Mouse (Mus musculus) liver, adult 2 months (tissue): ENCODE measurements at regions not wholly inside any gene's neighbourhood (a gene's known extent, or its start where the extent isn't known, plus 50 kb on each side); places are given as distances from the start of the nearest gene placed in this dataset.

Source experiments
- DNase-seq: peaks from one replicate; pipeline ENCODE4 v3.0.0-alpha.2; 2011; ENCODE audit warnings: low read depth, low spot score; ENCODE audit errors: extremely low read depth
- H3K27ac ChIP-seq: fragments of 200-500 bp; replicated peaks from 2 replicates; pipeline ENCODE4 v1.5.1; 2012; ENCODE audit warnings: low read depth, mild to moderate bottlenecking, control low read depth, inconsistent platforms, low read length; ENCODE audit not compliant: insufficient read depth
- H3K27me3 ChIP-seq: fragments of 200-500 bp; 2 replicates; pipeline ENCODE4 v1.6.1; 2012; ENCODE audit warnings: mild to moderate bottlenecking, moderate library complexity, low read length, inconsistent platforms; ENCODE audit not compliant: control insufficient read depth, insufficient read depth
- H3K36me3 ChIP-seq: fragments of 200-500 bp; 2 replicates; pipeline ENCODE4 v1.6.1; 2012; ENCODE audit warnings: low read length, inconsistent platforms; ENCODE audit not compliant: control insufficient read depth, insufficient read depth
- H3K4me1 ChIP-seq: fragments of 200-500 bp; 2 replicates; pipeline ENCODE4 v1.6.1; 2011; ENCODE audit warnings: low read length; ENCODE audit not compliant: control insufficient read depth, insufficient read depth
- H3K4me3 ChIP-seq: fragments of 200-500 bp; 2 replicates; pipeline ENCODE4 v1.5.1; 2011; ENCODE audit warnings: low read depth, mild to moderate bottlenecking, control low read depth, low read length, moderate library complexity; ENCODE audit not compliant: insufficient read depth
- H3K79me2 ChIP-seq: fragments of 200-500 bp; 2 replicates; pipeline ENCODE4 v1.6.1; 2012; ENCODE audit warnings: inconsistent platforms, mild to moderate bottlenecking, low read length, moderate library complexity; ENCODE audit not compliant: control insufficient read depth, insufficient read depth
- H3K9ac ChIP-seq: fragments of 200-500 bp; 2 replicates; pipeline ENCODE4 v1.6.1; 2012; ENCODE audit warnings: low read depth, mild to moderate bottlenecking, control low read depth, inconsistent platforms, low read length
- CTCF ChIP-seq: fragments of 200-500 bp; IDR thresholded peaks from 2 replicates; pipeline ENCODE4 v1.5.1; 2011; ENCODE audit warnings: low read depth, low read length, control low read depth
- POLR2A ChIP-seq: fragments of 200-500 bp; IDR thresholded peaks from 2 replicates; pipeline ENCODE4 v1.6.1; 2011; ENCODE audit warnings: low read length, control low read depth; ENCODE audit not compliant: insufficient read depth; ENCODE audit errors: extremely low read depth
- WGBS: fragments of 180-500 bp; shearing (Covaris S2); methylation state at CpG from one replicate; pipeline ENCODE4 v1.1.7; 2018; 5-methylcytosine and 5-hydroxymethylcytosine counted together

- TF ChIP-seq CTCF (no peak), POLR2A (no peak)
- 74% methylated on average over 5 of the region's 5 CpGs for WGBS
These were observed 153.7 kb downstream of the Olfm4 start for GRCm38 (mm10) chr14:80137541-80137940.

GRCm38 (mm10) chr14:80138991-80139791 lies 155.3 kb downstream of the Olfm4 start:
- Histone ChIP-seq H3K27me3 (no peaks in the 10 kb centered on the region), H3K27ac (no peak overlapping the region), H3K36me3 (no peaks in the 10 kb centered on the region), H3K4me1 (no peaks in the 10 kb centered on the region), H3K4me3 (no peak overlapping the region), H3K79me2 (no peaks in the 10 kb centered on the region), H3K9ac (no peak overlapping the region)
- TF ChIP-seq CTCF: no peak
- no peak for TF ChIP-seq POLR2A
- no peak for DNase-seq
- 50% methylated on average over 6 of the region's 6 CpGs for WGBS

More at GRCm38 (mm10) chr14:80137541-80137940, 153.7 kb downstream of the Olfm4 start:
- no peak for DNase-seq
- H3K27me3 ChIP-seq: no peaks in the 10 kb centered on the region
- H3K27ac ChIP-seq: no peak overlapping the region
- no peaks in the 10 kb centered on the region for H3K79me2 ChIP-seq
- H3K4me1 ChIP-seq: no peaks in the 10 kb centered on the region
- H3K9ac ChIP-seq: no peak overlapping the region
- no peak overlapping the region for H3K4me3 ChIP-seq
- H3K36me3 ChIP-seq: no peaks in the 10 kb centered on the region

GRCm38 (mm10) chr14:80157002-80157401 lies 173.1 kb downstream of the Olfm4 start:
- Histone ChIP-seq H3K79me2 (no peaks in the 10 kb centered on the region), H3K36me3 (no peaks in the 10 kb centered on the region), H3K4me3 (no peak overlapping the region), H3K27me3 (no peaks in the 10 kb centered on the region), H3K27ac (no peak overlapping the region), H3K9ac (no peak overlapping the region), H3K4me1 (no peaks in the 10 kb centered on the region)
- no peak for DNase-seq
- WGBS: 40% methylated on average over 6 of the region's 6 CpGs
- TF ChIP-seq CTCF (no peak), POLR2A (no peak)

- Histone ChIP-seq H3K27me3 (no peaks in the 10 kb centered on the region), H3K9ac (no peak overlapping the region), H3K4me1 (no peaks in the 10 kb centered on the region), H3K27ac (no peak overlapping the region), H3K79me2 (no peaks in the 10 kb centered on the region), H3K4me3 (no peak overlapping the region), H3K36me3 (no peaks in the 10 kb centered on the region)
- 30% methylated on average over 1 of the region's 1 CpGs for WGBS
- no peak for DNase-seq
- no peak for TF ChIP-seq CTCF
- TF ChIP-seq POLR2A: no peak
These were observed 185.3 kb downstream of the Olfm4 start for GRCm38 (mm10) chr14:80169211-80169610.

GRCm38 (mm10) chr14:80170450-80171180 lies 186.7 kb downstream of the Olfm4 start:
- Histone ChIP-seq H3K36me3 (no peaks in the 10 kb centered on the region), H3K4me3 (no peak overlapping the region), H3K79me2 (no peaks in the 10 kb centered on the region), H3K4me1 (no peaks in the 10 kb centered on the region), H3K27ac (no peak overlapping the region), H3K27me3 (no peaks in the 10 kb centered on the region), H3K9ac (no peak overlapping the region)
- DNase-seq: no peak
- 27% methylated on average over 11 of the region's 11 CpGs for WGBS
- no peak for TF ChIP-seq CTCF
- TF ChIP-seq POLR2A: no peak
